Mouse (Mus musculus) layer of hippocampus, adult 6 months (tissue): Measurements from ENCODE around the gene Gm7030. TPM values are rescaled to one million over a fixed set of nuclear protein-coding genes. Genes with fewer than 3 reads are reported as not detected.

Experiments used
- long read RNA-seq, 2 experiments: library from polyadenylated mRNA; unstranded; transcript quantifications; one replicate each; pipeline ENCODE4 v2.0.0; 2019 to 2020
- polyA plus RNA-seq: library from polyadenylated mRNA; unstranded; fragments of <200 nt; fragmentation: Nextera tagmentation; gene quantifications from 2 replicates; pipeline ENCODE4 v1.2.3, GENCODE M21; 2021

Gene Gm7030
- not detected in 2 replicates for polyA plus RNA-seq
- long read RNA-seq, experiment 1: 0 reads
- long read RNA-seq, experiment 2: 0 reads

GRCm38 (mm10) chr17:36128968-36129817, at the start of gene Gm7030:
Gm7030 (minus strand) TSS chr17:36129425.

GRCm38 (mm10) chr17:36168039-36168652, 38.9 kb upstream of the Gm7030 start, which contains the start of gene Gm8909:
Gm8909 (minus strand) TSS chr17:36168537.

GRCm38 (mm10) chr17:36121352-36122020, 7.7 kb downstream of the Gm7030 start, which contains the start of gene Gm19684:
Gm19684 (plus strand) TSS chr17:36121678.

Other genes starting within 250 kb of the Gm7030 start
- 8.7 and 8.9 TPM in 2 replicates for gene Dhx16, start 249.6 kb downstream of the Gm7030 start, polyA plus RNA-seq
- 57.1 and 72.3 TPM in 2 replicates for gene 2310061I04Rik, start 232.0 kb downstream of the Gm7030 start, polyA plus RNA-seq
- 47.2 and 55.1 TPM in 2 replicates for gene Atat1, start 219.3 kb downstream of the Gm7030 start, polyA plus RNA-seq
- 63.7 and 64.4 TPM in 2 replicates for gene Mrps18b, start 213.0 kb downstream of the Gm7030 start, polyA plus RNA-seq
- gene Ppp1r10, start 213.0 kb downstream of the Gm7030 start, polyA plus RNA-seq: 17.2 and 18.5 TPM in 2 replicates
- 44.3 and 58.3 TPM in 2 replicates for gene Abcf1, start 159.7 kb downstream of the Gm7030 start, polyA plus RNA-seq
- gene Gnl1, start 149.6 kb downstream of the Gm7030 start, polyA plus RNA-seq: 20.1 and 23.4 TPM in 2 replicates
- gene Prr3, start 149.2 kb downstream of the Gm7030 start, polyA plus RNA-seq: 14.1 and 16.1 TPM in 2 replicates
- gene H2-T24, start 108.9 kb downstream of the Gm7030 start, polyA plus RNA-seq: 2.0 and 2.2 TPM in 2 replicates
- gene H2-T23, start 96.6 kb downstream of the Gm7030 start, polyA plus RNA-seq: 11.5 and 14.4 TPM in 2 replicates
- 16.1 and 16.5 TPM in 2 replicates for gene H2-T22, start 86.7 kb downstream of the Gm7030 start, polyA plus RNA-seq
- gene Gm6034, start 86.5 kb downstream of the Gm7030 start, polyA plus RNA-seq: not detected in 2 replicates
- not detected in 2 replicates for gene Gm11127, start 71.1 kb downstream of the Gm7030 start, polyA plus RNA-seq
- gene Gm19684, start 7.7 kb downstream of the Gm7030 start, polyA plus RNA-seq: 0.09 TPM in 1 of 2 replicates, not detected in the other
- not detected in 2 replicates for gene Gm8909, start 39.1 kb upstream of the Gm7030 start, polyA plus RNA-seq
- gene H2-T3, start 60.9 kb upstream of the Gm7030 start, polyA plus RNA-seq: not detected in 2 replicates
- 103 and 112 TPM in 2 replicates for gene Rpp21, start 128.6 kb upstream of the Gm7030 start, polyA plus RNA-seq
- 3.9 and 4.4 TPM in 2 replicates for gene Trim39, start 142.8 kb upstream of the Gm7030 start, polyA plus RNA-seq
- not detected in 2 replicates for gene H2-M10.2, start 157.1 kb upstream of the Gm7030 start, polyA plus RNA-seq
- gene H2-M10.1, start 196.7 kb upstream of the Gm7030 start, polyA plus RNA-seq: not detected in 2 replicates
- not detected in 2 replicates for gene H2-M10.3, start 239.0 kb upstream of the Gm7030 start, polyA plus RNA-seq